Mouse (Mus musculus): ENCODE results near the gene Zkscan6.

Zkscan6 gene

GRCm38 (mm10) chr11:65812088-65812487, 5.1 kb downstream of the Zkscan6 start:
- no peak for DNase-seq (ENCODE audit: low read depth, low spot score)

GRCm38 (mm10) chr11:65814381-65814780, 7.4 kb downstream of the Zkscan6 start:
- DNase-seq (ENCODE audit: low read depth, low spot score), result no peak

DNA sequence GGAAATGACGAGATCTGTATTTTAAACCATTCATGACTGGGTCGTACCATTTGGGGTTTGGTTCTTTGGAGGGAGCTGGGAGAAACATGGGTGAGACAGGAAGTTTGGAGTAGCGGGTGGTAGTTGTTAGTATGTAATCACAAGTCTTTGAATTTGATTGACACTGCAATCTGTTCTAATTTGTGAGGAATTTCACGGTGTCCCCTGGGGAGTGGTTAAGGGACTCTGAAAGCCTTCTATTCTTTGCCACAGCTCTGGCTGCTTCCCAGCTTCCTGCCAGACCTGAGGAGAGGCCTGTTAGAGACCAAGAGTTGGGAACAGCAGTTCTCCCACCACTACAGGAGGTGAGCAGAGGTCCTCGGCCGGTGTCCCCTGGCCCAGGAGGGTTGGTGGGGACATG, 9.3 kb downstream of the Zkscan6 start:
- peak; percentile 34 for DNase-seq (ENCODE audit: low read depth, low spot score)

DNA sequence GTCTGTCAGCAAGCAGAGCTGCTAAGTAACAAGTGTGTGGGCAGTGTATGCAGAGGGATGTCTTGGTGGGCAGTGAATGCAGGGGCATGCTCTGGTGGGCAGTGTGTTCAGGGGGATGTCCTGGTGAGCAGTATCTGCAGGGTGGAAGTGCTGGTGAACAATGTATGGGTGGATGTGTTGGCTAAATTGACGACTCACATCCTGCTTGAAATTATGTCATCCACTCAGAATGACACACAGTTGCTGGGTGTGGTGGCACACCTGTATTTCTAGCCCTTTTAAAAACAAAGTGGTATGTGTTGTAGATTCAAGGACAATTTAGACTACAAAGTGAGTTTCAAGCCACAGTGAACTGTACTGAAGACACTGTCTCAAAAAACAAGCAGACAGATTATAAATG, 11.2 kb downstream of the Zkscan6 start:
- DNase-seq (ENCODE audit: low read depth, low spot score), result no peak

GRCm38 (mm10) chr11:65820280-65820679, 13.3 kb downstream of the Zkscan6 start:
- peak; percentile 22 for DNase-seq (ENCODE audit: low read depth, low spot score)

GRCm38 (mm10) chr11:65820877-65821276, 13.9 kb downstream of the Zkscan6 start:
- DNase-seq (ENCODE audit: low read depth, low spot score), result peak; percentile 74

DNA sequence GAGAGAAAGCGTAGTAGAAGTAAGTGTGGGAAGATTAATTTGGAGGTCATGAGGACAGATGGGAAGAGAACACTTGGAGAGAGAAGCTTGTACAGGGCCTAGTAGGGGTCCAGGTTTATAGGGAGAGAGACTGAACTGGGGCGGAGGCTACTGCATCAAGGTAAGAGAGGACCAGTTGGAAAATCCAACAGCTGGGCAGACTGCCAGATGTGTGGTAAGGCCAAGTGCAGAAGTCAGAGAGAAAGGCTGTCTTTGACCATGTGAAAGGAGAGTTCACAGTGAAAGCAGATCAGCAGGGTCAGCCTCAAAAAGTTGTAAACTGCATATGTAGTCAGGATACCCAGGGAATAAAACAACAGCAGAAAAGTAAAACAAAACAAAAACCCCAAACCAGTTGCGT, 17.6 kb downstream of the Zkscan6 start:
- no peak for DNase-seq (ENCODE audit: low read depth, low spot score)

DNA sequence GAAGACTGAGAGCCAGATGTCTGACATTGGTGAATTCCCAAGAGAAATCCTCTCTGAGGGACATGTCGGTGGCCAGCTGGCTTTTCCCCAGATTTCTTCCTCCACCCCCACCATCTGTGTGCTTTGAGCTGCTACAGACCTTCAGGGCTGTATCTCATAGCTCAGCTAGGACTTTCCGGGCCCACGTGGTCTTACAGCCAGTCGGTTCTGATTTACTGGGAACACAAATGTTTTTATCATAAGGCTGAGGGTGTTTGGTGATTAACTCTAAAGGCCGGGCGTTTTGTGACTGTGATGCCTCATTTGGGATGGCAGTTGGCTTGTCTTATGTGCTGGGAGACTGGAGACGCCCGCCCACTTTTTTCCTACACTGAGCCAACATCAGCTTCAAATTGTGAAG, 32.0 kb downstream of the Zkscan6 start:
- DNase-seq (ENCODE audit: low read depth, low spot score), result no peak

GRCm38 (mm10) chr11:65846446-65846845, 39.5 kb downstream of the Zkscan6 start:
- no peak for DNase-seq (ENCODE audit: low read depth, low spot score)

GRCm38 (mm10) chr11:65852066-65852465, 45.1 kb downstream of the Zkscan6 start:
- peak; percentile 32 for DNase-seq (ENCODE audit: low read depth, low spot score)

DNA sequence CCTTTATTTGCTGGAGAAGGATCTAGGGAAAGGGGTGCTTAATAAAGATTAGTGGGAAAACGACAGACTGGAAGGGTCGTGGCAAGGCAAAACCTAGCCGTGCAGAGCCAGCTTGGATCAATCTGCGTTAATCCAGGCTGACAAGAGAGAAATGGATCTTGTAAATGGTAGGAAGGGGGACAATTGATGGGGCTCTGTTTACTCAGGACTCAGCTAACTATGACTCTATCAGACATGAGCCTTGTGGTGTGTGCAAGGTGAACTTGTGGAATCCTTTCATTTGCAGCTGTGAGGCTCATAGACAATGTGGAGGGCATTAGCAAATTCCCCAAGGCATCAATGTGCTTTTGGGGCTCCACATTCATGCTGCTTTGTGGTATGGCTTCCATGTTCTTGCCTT, 54.5 kb downstream of the Zkscan6 start:
- peak; percentile 36 for DNase-seq (ENCODE audit: low read depth, low spot score)

DNA sequence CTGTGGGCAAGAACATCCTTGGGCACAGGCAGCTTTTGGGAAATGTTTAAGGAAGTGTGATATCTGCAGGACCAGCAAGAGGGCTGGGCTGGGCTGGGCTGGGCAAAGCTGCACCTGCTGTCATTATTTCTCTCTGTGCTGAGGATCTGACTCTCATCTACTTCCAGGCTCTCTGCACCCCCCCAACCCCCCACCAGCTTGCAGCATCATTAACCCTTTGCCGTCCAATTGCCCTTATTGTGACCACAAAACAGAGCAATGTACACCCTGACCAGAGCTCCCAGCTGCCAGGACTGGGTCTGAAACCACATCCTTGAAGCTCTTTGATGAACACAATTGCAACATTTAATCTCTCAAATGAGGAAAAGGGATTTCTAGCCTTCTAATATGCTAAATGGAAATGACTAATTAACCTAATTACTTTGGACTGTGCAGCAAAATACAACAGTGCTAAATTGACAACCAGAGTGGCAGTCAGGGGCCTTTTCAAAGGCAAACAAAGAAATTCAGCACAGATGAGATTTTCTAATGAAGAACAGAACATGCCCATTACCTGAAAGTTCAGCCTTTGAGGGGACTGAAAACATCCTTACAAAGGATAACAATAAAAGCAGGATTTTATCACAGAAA, 70.3 kb downstream of the Zkscan6 start:
- DNase-seq (ENCODE audit: low read depth, low spot score), result no peak

Data from mesoderm, embryonic 11.5 days (tissue).